Mouse (Mus musculus) cerebellum, adult 8-10 months (tissue): ENCODE data around the gene Pnldc1.
A peak's percentile ranks its signal among the peaks of the same experiment; 100 is the strongest.
"Not testable (repeated sequence)": the region's sequence is repeated elsewhere in the genome, so short reads cannot be mapped to it uniquely, and the experiment has no call there.

Source experiments
- DNase-seq: peaks from one replicate; pipeline ENCODE4 v3.0.0; 2022

The Pnldc1 gene

GRCm38 (mm10) chr17:12909361-12910280 is at the start of gene Pnldc1:
Gene Pnldc1 (minus strand): TSS chr17:12910230.
- DNase-seq, result no peak

GRCm38 (mm10) chr17:12959377-12959776 is 49.3 kb upstream of the Pnldc1 start:
- peak; percentile 14 for DNase-seq

GRCm38 (mm10) chr17:12956664-12957063 is 46.6 kb upstream of the Pnldc1 start:
- no peak for DNase-seq

GRCm38 (mm10) chr17:12949669-12950068 is 39.6 kb upstream of the Pnldc1 start:
- DNase-seq, result no peak

GRCm38 (mm10) chr17:12942459-12943162 is 32.6 kb upstream of the Pnldc1 start:
- DNase-seq, result no peak

- DNase-seq, result no peak
Measured at GRCm38 (mm10) chr17:12941543-12942260, 31.7 kb upstream of the Pnldc1 start.

GRCm38 (mm10) chr17:12940151-12940805 is 30.2 kb upstream of the Pnldc1 start, which contains the start of gene Acat3:
Gene Acat3 (minus strand): TSS chr17:12940600.
- peak; percentile 48 for DNase-seq

- not testable (repeated sequence) for DNase-seq
Measured at GRCm38 (mm10) chr17:12939377-12940148, 29.5 kb upstream of the Pnldc1 start.

- DNase-seq, result no peak
Measured at GRCm38 (mm10) chr17:12938077-12938476, 28.0 kb upstream of the Pnldc1 start.

GRCm38 (mm10) chr17:12937412-12937970 is 27.5 kb upstream of the Pnldc1 start:
- DNase-seq, result no peak

GRCm38 (mm10) chr17:12935719-12936118 is 25.7 kb upstream of the Pnldc1 start:
- no peak for DNase-seq

GRCm38 (mm10) chr17:12931576-12931975 is 21.5 kb upstream of the Pnldc1 start:
- not testable (repeated sequence) for DNase-seq

- no peak for DNase-seq
Measured at GRCm38 (mm10) chr17:12925703-12926180, 15.7 kb upstream of the Pnldc1 start.

GRCm38 (mm10) chr17:12925001-12925400 is 15.0 kb upstream of the Pnldc1 start:
- no peak for DNase-seq

GRCm38 (mm10) chr17:12921073-12921472 is 11.0 kb upstream of the Pnldc1 start:
- no peak for DNase-seq

- no peak for DNase-seq
Measured at GRCm38 (mm10) chr17:12916588-12917380, 6.8 kb upstream of the Pnldc1 start.

GRCm38 (mm10) chr17:12915881-12916583 is 6.0 kb upstream of the Pnldc1 start, which contains the start of gene Mrpl18:
Gene Mrpl18 (minus strand): TSS chr17:12916345.
- peak; percentile 98 for DNase-seq

- no peak for DNase-seq
Measured at GRCm38 (mm10) chr17:12915488-12915880, 5.5 kb upstream of the Pnldc1 start, which contains the start of gene Tcp1. Gene Tcp1 (plus strand): TSS chr17:12915701.

- DNase-seq, result no peak
Measured at GRCm38 (mm10) chr17:12910391-12910790, 361 bp upstream of the Pnldc1 start.

- DNase-seq, result no peak
Measured at GRCm38 (mm10) chr17:12906436-12906835, 3.6 kb downstream of the Pnldc1 start.
